Mouse (Mus musculus) limb, embryonic 13.5 days (tissue): ENCODE results near the gene Cenpu. TPM values are rescaled to one million over a fixed set of nuclear protein-coding genes. Genes with fewer than 3 reads are reported as not detected.
A peak's percentile ranks its signal among the peaks of the same experiment; 100 is the strongest.

Source experiments
- ATAC-seq: fragments of 200-750 bp; cut with Nextera tagmentation; 2 replicates; pipeline ENCODE4 v1.8.0; 2017; ENCODE audit warnings: low read depth, moderate number of reproducible peaks, moderate TSS enrichment; ENCODE audit not compliant: low FRiP score
- H3K27ac ChIP-seq: fragments of 300-500 bp; sonication (generic); 2 replicates; pipeline ENCODE4 v1.5.1; 2015; ENCODE audit warnings: inconsistent platforms, mild to moderate bottlenecking, moderate library complexity
- H3K27me3 ChIP-seq: fragments of 300-500 bp; sonication (generic); 2 replicates; pipeline ENCODE4 v1.6.1; 2015; ENCODE audit warnings: mild to moderate bottlenecking, inconsistent platforms
- H3K36me3 ChIP-seq: fragments of 300-500 bp; sonication (generic); 2 replicates; pipeline ENCODE4 v1.6.1; 2015; ENCODE audit warnings: inconsistent platforms, mild to moderate bottlenecking, moderate library complexity
- H3K4me1 ChIP-seq: fragments of 300-500 bp; sonication (generic); 2 replicates; pipeline ENCODE4 v1.6.1; 2015; ENCODE audit warnings: inconsistent platforms
- H3K4me2 ChIP-seq: fragments of 300-500 bp; sonication (generic); replicated peaks from 2 replicates; pipeline ENCODE4 v1.6.1; 2015; ENCODE audit warnings: inconsistent platforms, mild to moderate bottlenecking, moderate library complexity
- H3K4me3 ChIP-seq: fragments of 300-500 bp; sonication (generic); 2 replicates; pipeline ENCODE4 v1.5.1; 2015; ENCODE audit warnings: moderate library complexity, mild to moderate bottlenecking, inconsistent platforms
- H3K9ac ChIP-seq: fragments of 300-500 bp; sonication (generic); 2 replicates; pipeline ENCODE4 v1.6.1; 2015; ENCODE audit warnings: mild to moderate bottlenecking, inconsistent platforms
- H3K9me3 ChIP-seq: fragments of 300-500 bp; sonication (generic); 2 replicates; pipeline ENCODE4 v1.6.1; 2016; ENCODE audit warnings: inconsistent platforms
- WGBS: fragments of 180-500 bp; shearing (Covaris S2); methylation state at CpG from one replicate; pipeline ENCODE4 v1.1.7; 2015; 5-methylcytosine and 5-hydroxymethylcytosine counted together
- polyA plus RNA-seq: library from polyadenylated mRNA; unstranded; fragments of >200 nt; fragmentation: Nextera tagmentation; extraction: Ambion mirVana; gene quantifications from 2 replicates; pipeline ENCODE4 v1.2.1, GENCODE M21; 2015

The Cenpu gene
- polyA plus RNA-seq: 16.8 and 17.3 TPM in 2 replicates

DNA sequence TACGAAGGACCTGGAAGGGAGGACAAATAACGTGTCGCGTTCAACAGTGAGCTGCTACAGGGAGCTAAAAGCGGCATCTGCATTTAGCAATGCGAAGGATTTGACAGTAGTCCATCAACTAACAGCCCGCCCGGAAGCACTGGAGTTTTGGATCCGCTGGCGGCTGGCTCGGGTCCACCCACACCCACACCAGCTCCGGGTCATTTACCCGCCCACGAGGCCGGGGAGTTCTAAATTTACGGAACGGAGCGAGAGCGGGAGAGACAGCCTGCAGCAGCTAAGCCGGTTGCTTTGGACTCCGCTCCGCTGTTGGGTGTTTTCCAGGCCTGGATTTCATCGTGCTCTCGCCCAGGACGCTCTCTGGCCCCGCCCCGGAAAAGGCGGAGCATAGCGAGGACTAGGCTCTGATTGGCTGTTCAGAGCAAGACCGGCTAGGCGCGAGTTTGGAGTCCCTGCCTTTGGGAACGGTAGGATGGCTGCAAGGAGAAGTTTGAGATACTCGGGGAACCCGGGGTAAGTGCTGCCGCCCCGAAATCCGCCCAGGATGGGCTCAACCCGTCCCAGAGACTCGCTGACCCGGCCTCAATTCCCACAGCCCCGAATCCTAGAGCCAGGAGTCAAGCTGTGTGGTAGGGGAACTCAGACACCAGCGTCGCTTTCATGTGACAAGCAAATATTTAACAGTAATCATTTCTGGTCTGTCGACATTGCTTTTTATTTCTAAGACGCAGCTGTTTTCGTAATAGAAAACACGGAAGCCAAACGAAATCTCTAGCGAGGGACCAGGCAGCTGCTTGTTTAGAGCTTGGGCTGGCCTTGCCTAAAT lies at the start of gene Cenpu:
Gene Cenpu (plus strand): TSS at position 414 of the 826 bp plus-strand sequence.
- H3K4me3 ChIP-seq: peak within 1 kb of the TSS; percentile 65
- peaks cover 13% of the 10 kb centered on the region for H3K4me1 ChIP-seq
- H3K27ac ChIP-seq: peak within 1 kb of the TSS; percentile 56; the same call in 1 of the 2 replicates
- H3K36me3 ChIP-seq: peaks cover 8% of the 10 kb centered on the region
- peak within 1 kb of the TSS; percentile 62 for H3K9ac ChIP-seq
- no peaks in the 10 kb centered on the region for H3K27me3 ChIP-seq
- under 1% methylated on average over 50 of the region's 50 CpGs for WGBS
- H3K9me3 ChIP-seq: no peaks in the 10 kb centered on the region
- ATAC-seq: peak; percentile 98
- H3K4me2 ChIP-seq: peak within 1 kb of the TSS; percentile 72

DNA sequence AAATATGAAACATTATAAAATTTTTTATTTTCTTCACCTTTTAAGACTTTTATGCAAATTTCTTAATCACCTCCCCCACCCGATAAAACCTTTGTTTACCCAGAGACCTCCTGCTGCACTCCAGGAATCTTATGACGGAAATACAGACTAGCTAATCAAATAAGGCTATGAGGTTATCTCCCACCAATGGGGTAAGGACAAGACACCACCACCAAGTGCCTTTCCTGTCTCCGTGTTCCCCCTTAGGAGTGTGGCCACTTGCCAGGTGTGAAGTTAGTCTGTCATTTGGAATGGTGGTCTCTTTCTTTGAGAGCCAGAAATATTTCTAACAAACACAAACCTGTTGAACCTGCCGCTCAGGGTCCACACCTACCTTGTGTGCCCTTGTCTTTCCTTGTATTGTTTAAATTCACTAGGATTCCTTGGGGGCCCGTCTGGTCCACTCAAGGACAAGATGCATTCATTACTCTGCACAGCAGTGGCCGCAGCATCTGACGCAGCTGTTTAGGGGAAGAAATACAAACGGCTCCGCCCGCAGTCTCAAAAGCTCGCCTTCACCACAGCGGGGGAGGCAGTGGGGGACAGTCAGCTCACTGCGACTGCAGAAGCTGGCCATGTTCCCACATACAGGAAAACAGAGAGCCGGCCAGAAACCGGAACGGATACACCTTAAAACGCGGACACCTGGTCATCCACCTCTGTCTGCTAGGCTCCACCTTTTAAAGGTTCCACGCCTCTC lies 49.3 kb upstream of the Cenpu start:
- H3K27me3 ChIP-seq: no peaks in the 10 kb centered on the region
- no peak overlapping the region for H3K27ac ChIP-seq
- H3K9me3 ChIP-seq: no peaks in the 10 kb centered on the region
- H3K4me1 ChIP-seq: peaks cover 8% of the 10 kb centered on the region
- no peak for ATAC-seq
- peak overlapping the region; percentile 30 for H3K4me3 ChIP-seq
- peak overlapping the region; percentile 58 for H3K4me2 ChIP-seq
- H3K9ac ChIP-seq: peak overlapping the region; percentile 43; the same call in 1 of the 2 replicates
- 29% methylated on average over 19 of the region's 19 CpGs for WGBS
- peaks cover 5% of the 10 kb centered on the region; the same call in 1 of the 2 replicates for H3K36me3 ChIP-seq

DNA sequence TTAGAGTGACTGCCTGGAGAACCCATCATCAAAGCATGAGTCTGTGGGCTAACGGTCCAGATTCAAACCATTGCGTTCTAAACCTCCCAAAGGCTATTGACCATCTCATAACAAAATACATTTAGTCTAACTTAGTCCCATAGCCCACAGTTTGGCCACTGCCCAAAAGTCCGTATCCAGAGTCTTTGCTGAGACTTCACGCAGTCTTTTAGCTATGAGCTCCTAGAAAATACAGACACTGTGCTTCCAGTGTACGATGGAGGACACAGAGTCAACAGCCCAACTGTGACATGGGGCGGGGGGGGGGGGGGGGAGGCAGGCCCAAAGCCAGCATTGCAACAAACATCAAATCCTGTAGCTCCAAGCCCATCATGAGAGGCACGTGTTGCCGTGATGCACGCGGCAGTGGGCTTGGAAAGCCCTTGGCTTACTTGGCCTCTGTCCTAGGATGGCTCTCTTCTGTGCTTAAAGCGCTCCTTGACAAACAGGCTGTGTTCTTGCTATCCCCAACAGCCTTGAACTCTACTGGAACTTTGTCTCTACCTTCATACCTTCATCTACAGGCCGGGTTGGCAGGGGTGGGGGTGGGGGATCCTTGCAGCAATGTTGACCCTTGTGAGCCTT lies 48.6 kb upstream of the Cenpu start:
- Histone ChIP-seq H3K4me2 (peak overlapping the region; percentile 58), H3K9ac (peak overlapping the region; percentile 43; the same call in 1 of the 2 replicates), H3K4me3 (peak overlapping the region; percentile 30), H3K27me3 (no peaks in the 10 kb centered on the region), H3K4me1 (peaks cover 8% of the 10 kb centered on the region), H3K9me3 (no peaks in the 10 kb centered on the region), H3K27ac (no peak overlapping the region), H3K36me3 (peaks cover 5% of the 10 kb centered on the region; the same call in 1 of the 2 replicates)
- ATAC-seq: no peak
- 81% methylated on average over 12 of the region's 12 CpGs for WGBS

DNA sequence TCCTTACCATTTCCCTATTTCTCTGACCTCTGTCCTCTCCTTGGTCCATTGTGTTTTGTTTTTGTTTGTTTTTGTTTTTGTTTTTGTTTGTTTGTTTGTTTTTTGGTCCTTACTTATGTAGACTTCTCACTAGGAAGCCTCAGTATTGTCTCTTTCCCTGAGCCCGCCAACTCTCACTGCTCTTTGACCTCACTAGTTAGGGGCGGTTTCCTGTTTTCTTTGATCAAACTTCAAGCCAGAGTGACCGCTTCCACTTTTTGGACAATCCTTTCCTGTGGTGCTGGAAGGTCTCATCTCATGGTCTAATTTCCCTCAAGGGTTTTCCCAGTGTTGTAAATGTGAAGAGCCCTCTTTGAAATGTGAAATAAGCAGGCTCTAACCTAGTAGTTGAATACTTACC lies 47.6 kb upstream of the Cenpu start:
- Histone ChIP-seq H3K36me3 (peaks cover 5% of the 10 kb centered on the region; the same call in 1 of the 2 replicates), H3K27me3 (no peaks in the 10 kb centered on the region), H3K4me3 (no peak overlapping the region), H3K9me3 (no peaks in the 10 kb centered on the region), H3K4me2 (no peak overlapping the region), H3K4me1 (peaks cover 10% of the 10 kb centered on the region), H3K27ac (no peak overlapping the region), H3K9ac (no peak overlapping the region)
- 60% methylated on average over 3 of the region's 3 CpGs for WGBS
- no peak for ATAC-seq

DNA sequence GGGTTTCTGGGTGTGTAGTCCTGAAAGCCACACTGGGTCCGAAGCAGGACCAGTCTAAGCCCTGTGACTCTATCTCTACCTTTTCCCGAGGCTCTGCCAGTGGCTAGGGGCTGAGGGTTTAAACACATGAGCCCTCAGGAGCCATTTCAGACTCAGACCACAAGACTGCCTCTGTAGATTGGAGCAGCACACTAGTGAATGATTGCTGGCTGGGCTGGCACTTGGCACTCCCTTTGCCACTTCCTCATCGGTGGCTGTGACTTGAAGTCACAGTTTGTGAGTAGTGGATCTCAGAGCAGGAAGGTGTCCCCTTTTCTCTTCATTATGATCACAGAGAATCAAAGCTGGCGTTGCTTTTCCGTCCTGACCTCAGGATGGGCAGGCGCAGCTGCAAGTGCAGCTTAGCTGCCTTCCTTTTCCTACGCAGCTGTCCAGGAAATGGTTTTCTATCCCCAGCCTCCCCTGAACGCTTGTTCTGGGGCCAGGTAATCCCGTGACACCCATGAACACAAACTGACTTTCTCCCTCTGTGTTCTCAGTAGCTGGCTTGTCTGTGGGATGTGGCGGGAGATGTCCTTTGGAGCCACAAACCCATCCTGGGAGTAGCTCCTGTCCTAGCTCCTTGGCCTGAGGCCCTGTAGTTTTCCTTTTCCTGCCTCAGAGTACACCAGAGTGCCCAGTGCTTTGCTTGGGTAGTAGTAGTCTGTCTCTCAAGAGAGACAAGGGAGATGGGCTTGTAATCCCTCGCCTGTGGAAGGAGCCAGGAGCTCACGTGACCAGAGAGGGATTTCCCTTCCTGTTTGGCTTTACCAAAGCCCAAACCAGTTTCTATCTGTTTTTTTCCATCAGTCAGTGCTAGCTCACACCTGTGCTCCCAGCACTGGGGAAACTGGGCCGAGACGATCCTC lies 43.1 kb upstream of the Cenpu start:
- H3K27ac ChIP-seq: no peak overlapping the region
- H3K4me2 ChIP-seq: no peak overlapping the region
- 0 out of 2 replicates have a peak, but pooled peaks cover 8% of the 10 kb centered on the region for H3K4me1 ChIP-seq
- no peaks in the 10 kb centered on the region for H3K27me3 ChIP-seq
- no peak overlapping the region for H3K4me3 ChIP-seq
- H3K36me3 ChIP-seq: peaks cover 8% of the 10 kb centered on the region; the same call in 1 of the 2 replicates
- 64% methylated on average over 14 of the region's 14 CpGs for WGBS
- ATAC-seq: no peak
- no peaks in the 10 kb centered on the region for H3K9me3 ChIP-seq
- H3K9ac ChIP-seq: no peak overlapping the region

DNA sequence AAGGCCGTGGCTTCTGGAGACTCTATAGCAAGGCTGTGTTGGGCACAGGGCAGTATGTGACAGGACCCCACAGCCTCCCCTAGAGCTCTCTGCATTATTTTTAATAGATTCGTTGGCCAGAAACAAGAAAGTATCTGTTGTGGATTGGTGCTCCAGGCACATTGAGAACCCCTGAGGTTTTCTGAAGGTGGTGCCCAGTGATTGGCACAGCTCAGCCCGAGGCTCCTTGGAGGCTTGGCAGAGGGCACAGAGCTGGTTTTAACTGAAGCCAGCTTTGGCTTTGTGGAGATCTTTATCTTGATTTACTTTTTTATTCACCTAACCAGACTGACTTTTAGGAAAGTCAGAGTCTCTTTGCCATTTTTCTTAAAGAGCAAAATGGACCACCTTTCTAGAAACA lies 42.4 kb upstream of the Cenpu start:
- ATAC-seq: no peak
- WGBS: 69% methylated on average over 3 of the region's 3 CpGs
- H3K4me1 ChIP-seq: 0 out of 2 replicates have a peak, but pooled peaks cover 8% of the 10 kb centered on the region
- no peaks in the 10 kb centered on the region for H3K9me3 ChIP-seq
- H3K4me2 ChIP-seq: no peak overlapping the region
- no peak overlapping the region for H3K9ac ChIP-seq
- H3K27ac ChIP-seq: no peak overlapping the region
- no peak overlapping the region for H3K4me3 ChIP-seq
- H3K27me3 ChIP-seq: no peaks in the 10 kb centered on the region
- H3K36me3 ChIP-seq: peaks cover 8% of the 10 kb centered on the region; the same call in 1 of the 2 replicates

DNA sequence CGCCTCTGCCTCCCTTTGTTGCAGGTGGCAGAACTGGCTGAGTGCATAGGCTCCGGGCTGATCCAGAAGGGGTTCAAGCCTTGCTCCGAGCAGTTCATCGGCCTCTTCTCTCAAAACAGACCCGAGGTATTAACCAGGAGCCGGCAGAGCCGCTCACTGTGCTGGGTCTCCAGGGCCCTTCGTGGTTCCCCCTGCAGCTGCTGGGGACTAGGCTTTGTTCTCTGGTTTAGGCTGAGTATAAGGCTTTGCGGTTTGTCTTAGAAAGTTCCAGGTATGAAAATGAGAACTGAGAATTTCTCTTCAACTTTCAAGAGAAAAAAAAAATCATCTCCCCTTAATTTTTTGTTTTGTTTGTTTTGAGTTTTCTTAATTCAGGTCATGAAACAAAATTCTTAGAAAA lies 40.5 kb upstream of the Cenpu start:
- Histone ChIP-seq H3K4me1 (0 out of 2 replicates have a peak, but pooled peaks cover 8% of the 10 kb centered on the region), H3K27ac (no peak overlapping the region), H3K4me3 (no peak overlapping the region), H3K9ac (no peak overlapping the region), H3K9me3 (no peaks in the 10 kb centered on the region), H3K36me3 (peaks cover 8% of the 10 kb centered on the region; the same call in 1 of the 2 replicates), H3K27me3 (no peaks in the 10 kb centered on the region), H3K4me2 (no peak overlapping the region)
- ATAC-seq: no peak
- WGBS: 72% methylated on average over 9 of the region's 9 CpGs

DNA sequence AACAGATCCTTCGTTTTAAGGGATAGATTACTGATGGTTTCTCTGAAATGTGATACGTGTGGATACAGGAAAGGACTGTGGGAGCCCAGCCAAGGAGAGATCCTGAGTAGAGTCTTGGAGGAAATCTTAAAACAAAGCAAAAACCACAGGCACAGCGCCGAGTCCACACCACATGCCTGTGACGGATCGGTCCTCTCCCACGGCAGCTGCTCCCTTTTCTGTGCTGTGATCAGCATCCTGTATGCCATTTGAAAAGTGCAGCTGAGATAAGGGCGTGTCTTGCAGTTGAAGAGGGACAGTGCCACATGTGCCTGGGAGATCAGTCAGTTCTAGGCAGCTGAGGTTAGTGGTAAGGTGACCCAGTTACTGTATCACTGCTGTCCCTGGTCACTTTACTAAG lies 39.3 kb upstream of the Cenpu start:
- WGBS: 64% methylated on average over 8 of the region's 8 CpGs
- Histone ChIP-seq H3K4me1 (0 out of 2 replicates have a peak, but pooled peaks cover 8% of the 10 kb centered on the region), H3K9me3 (no peaks in the 10 kb centered on the region), H3K4me2 (no peak overlapping the region), H3K9ac (no peak overlapping the region), H3K27me3 (no peaks in the 10 kb centered on the region), H3K36me3 (0 out of 2 replicates have a peak, but pooled peaks cover 4% of the 10 kb centered on the region), H3K27ac (no peak overlapping the region), H3K4me3 (no peak overlapping the region)
- peak; percentile 57; the same call in 1 of the 2 replicates for ATAC-seq

DNA sequence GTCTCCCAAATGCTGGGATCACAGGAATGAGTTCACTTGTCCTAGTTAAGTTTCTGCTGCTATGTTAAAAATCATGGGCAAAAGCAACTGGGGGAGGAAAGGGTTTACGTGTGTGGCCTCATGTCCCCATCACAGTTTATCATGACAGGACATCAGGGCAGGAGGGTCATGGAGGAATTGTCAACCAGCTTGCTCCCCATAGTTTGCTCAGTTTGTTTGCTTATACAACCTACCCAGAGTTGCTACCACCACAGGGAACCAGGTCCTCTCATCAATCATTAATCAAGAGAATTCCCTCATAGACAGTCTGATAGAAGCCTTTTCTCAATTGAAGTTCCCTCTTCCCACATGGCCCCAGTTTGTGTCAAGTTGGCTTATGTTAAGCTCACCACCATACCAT lies 37.8 kb upstream of the Cenpu start:
- no peaks in the 10 kb centered on the region for H3K27me3 ChIP-seq
- 0 out of 2 replicates have a peak, but pooled peaks cover 4% of the 10 kb centered on the region for H3K36me3 ChIP-seq
- 0 out of 2 replicates have a peak, but pooled peaks cover 6% of the 10 kb centered on the region for H3K4me1 ChIP-seq
- ATAC-seq: no peak
- H3K4me2 ChIP-seq: no peak overlapping the region
- no peak overlapping the region for H3K9ac ChIP-seq
- no peak overlapping the region for H3K4me3 ChIP-seq
- no peaks in the 10 kb centered on the region for H3K9me3 ChIP-seq
- H3K27ac ChIP-seq: no peak overlapping the region
- 97% methylated on average over 1 of the region's 1 CpGs for WGBS

DNA sequence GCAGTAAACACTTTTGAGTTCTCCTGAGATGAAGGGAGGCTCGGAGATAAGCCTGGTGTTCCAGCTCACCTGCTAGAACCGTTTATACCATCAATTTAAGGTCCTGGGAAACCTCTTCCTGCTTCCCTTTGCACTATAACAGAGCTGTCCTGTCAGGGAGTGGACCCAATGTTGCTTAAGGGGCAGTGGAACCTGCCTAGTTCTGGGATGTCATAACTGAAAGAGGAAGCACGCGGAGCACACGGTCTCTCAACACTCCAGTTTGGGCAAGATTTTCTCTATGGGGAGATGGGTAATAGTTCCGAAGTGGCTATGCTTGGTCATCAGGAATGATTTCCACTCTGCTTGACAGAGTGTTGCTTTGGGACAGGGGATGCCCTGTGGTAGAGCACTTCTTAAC lies 31.2 kb upstream of the Cenpu start:
- 88% methylated on average over 6 of the region's 6 CpGs for WGBS
- no peak overlapping the region for H3K4me2 ChIP-seq
- no peak overlapping the region for H3K27ac ChIP-seq
- no peak overlapping the region for H3K4me3 ChIP-seq
- no peaks in the 10 kb centered on the region for H3K4me1 ChIP-seq
- H3K36me3 ChIP-seq: no peaks in the 10 kb centered on the region
- H3K9ac ChIP-seq: no peak overlapping the region
- ATAC-seq: no peak
- H3K9me3 ChIP-seq: no peaks in the 10 kb centered on the region
- no peaks in the 10 kb centered on the region for H3K27me3 ChIP-seq

DNA sequence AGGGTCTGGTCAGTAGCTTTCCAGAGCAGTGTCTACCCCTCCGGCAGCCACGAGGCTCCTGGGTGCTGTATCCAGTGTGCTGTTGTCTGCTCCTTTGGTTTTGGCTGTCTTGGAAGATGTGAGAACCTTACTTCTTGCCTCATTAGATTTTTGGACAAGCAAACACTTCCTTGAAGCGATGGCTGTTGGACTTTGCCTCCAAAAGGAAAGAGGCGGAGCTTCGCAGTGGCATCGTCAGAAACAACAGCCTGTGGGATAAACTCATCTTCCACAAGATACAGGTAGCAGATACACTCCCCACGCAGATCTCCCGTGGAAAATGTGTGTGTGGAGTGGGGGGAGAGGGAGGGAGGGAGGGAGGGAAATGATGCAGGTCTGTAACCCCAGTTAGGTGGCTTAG lies 25.7 kb upstream of the Cenpu start:
- Histone ChIP-seq H3K36me3 (peaks cover 5% of the 10 kb centered on the region; the same call in 1 of the 2 replicates), H3K9ac (no peak overlapping the region)
- WGBS: 90% methylated on average over 8 of the region's 8 CpGs

More for the DNA sequence above, 25.7 kb upstream of the Cenpu start:
- Histone ChIP-seq H3K4me3 (no peak overlapping the region), H3K27me3 (no peaks in the 10 kb centered on the region), H3K9me3 (no peaks in the 10 kb centered on the region), H3K4me2 (no peak overlapping the region), H3K4me1 (peaks cover 5% of the 10 kb centered on the region; the same call in 1 of the 2 replicates), H3K27ac (no peak overlapping the region)
- no peak for ATAC-seq
